Mouse (Mus musculus) limb, embryonic 14.5 days (tissue): Measurements from ENCODE around the gene 9530053A07Rik. TPM values are rescaled to one million over a fixed set of nuclear protein-coding genes. Genes with fewer than 3 reads are reported as not detected.

Experiments used
- ATAC-seq: fragments of 200-750 bp; cut with Nextera tagmentation; 2 replicates; pipeline ENCODE4 v1.8.0; 2017; ENCODE audit warnings: low read depth, moderate number of reproducible peaks, moderate TSS enrichment; ENCODE audit not compliant: low FRiP score
- DNase-seq: peaks from one replicate; pipeline ENCODE4 v3.0.0-alpha.2; 2015; ENCODE audit warnings: low spot score
- H3K27ac ChIP-seq: fragments of 300-500 bp; sonication (generic); replicated peaks from 2 replicates; pipeline ENCODE4 v1.5.1; 2014; ENCODE audit warnings: low read depth, mild to moderate bottlenecking, low read length, moderate library complexity, mixed read lengths
- H3K27me3 ChIP-seq: fragments of 300-500 bp; sonication (generic); 2 replicates; pipeline ENCODE4 v1.6.1; 2014; ENCODE audit warnings: low read length, mixed read lengths; ENCODE audit not compliant: control insufficient read depth, insufficient read depth
- H3K36me3 ChIP-seq: fragments of 300-500 bp; sonication (generic); 2 replicates; pipeline ENCODE4 v1.6.1; 2014; ENCODE audit warnings: mild to moderate bottlenecking, low read length, moderate library complexity, mixed read lengths; ENCODE audit not compliant: control insufficient read depth, insufficient read depth
- H3K4me1 ChIP-seq: fragments of 300-500 bp; sonication (generic); 2 replicates; pipeline ENCODE4 v1.6.1; 2014; ENCODE audit warnings: antibody characterized with exemption, low read length, mixed read lengths; ENCODE audit not compliant: control insufficient read depth, insufficient read depth
- H3K4me2 ChIP-seq: fragments of 300-500 bp; sonication (generic); replicated peaks from 2 replicates; pipeline ENCODE4 v1.6.1; 2014; ENCODE audit warnings: low read depth, mild to moderate bottlenecking, low read length, moderate library complexity; ENCODE audit not compliant: severe bottlenecking
- H3K4me3 ChIP-seq: fragments of 300-500 bp; sonication (generic); replicated peaks from 2 replicates; pipeline ENCODE4 v1.5.1; 2014; ENCODE audit warnings: low read length
- H3K9ac ChIP-seq: fragments of 300-500 bp; sonication (generic); 2 replicates; pipeline ENCODE4 v1.6.1; 2014; ENCODE audit warnings: mild to moderate bottlenecking, low read depth, low read length, moderate library complexity; ENCODE audit not compliant: severe bottlenecking
- H3K9me3 ChIP-seq: fragments of 300-500 bp; sonication (generic); 2 replicates; pipeline ENCODE4 v1.6.1; 2016; ENCODE audit warnings: low read length; ENCODE audit not compliant: control insufficient read depth
- POLR2A ChIP-seq: fragments of 200-500 bp; IDR thresholded peaks from 2 replicates; pipeline ENCODE4 v1.8.0; 2012; ENCODE audit warnings: inconsistent platforms, mild to moderate bottlenecking, moderate library complexity, borderline replicate concordance; ENCODE audit not compliant: insufficient read depth, insufficient read length; ENCODE audit errors: extremely low read depth
- WGBS: fragments of 180-500 bp; shearing (Covaris S2); extraction: QIAGEN DNeasy Blood & Tissue Kit; methylation state at CpG from one replicate; pipeline ENCODE4 v1.1.7; 2014; 5-methylcytosine and 5-hydroxymethylcytosine counted together
- polyA plus RNA-seq, 2 experiments: library from polyadenylated mRNA; depleted of rRNA in 1 of 2; stranded (reverse) in 1 of 2; unstranded in 1 of 2; fragments of >200 nt; fragmentation: Nextera tagmentation in 1 of 2; extraction: Ambion mirVana in 1 of 2; gene quantifications; 2 replicates each; pipeline versions ENCODE4 v1.2.1 to v1.2.3; 2012 to 2014

The 9530053A07Rik gene
- polyA plus RNA-seq (2012; rRNA removed): not detected in 2 replicates
- not detected in 2 replicates for polyA plus RNA-seq (2014; fragmentation: Nextera tagmentation; extraction: Ambion mirVana)

DNA sequence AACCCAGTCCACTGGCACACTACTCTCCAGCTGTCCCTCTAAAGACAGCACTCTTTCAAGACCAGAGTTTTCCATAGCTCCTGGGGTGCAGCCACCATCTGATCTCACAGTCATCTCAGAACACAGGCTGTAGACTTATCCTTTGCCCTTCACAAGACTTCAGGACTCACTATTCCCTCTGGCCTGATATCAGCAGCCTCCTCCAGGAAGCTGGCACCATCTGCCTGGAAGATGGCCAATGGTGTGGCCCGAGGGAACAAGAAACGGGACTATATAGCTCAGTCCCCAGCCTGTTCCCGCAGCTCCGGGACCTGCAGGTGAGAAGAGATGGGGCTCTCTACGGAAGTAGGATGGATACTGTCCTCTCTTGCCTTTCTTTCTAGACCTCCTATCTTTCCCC lies at the start of gene 9530053A07Rik:
9530053A07Rik (plus strand) TSS at position 301 of the 400 bp plus-strand sequence.
- DNase-seq (no peak), ATAC-seq (no peak)
- no peak within 1 kb of the TSS for H3K9ac ChIP-seq
- no peak within 1 kb of the TSS for H3K4me3 ChIP-seq
- no peaks in the 10 kb centered on the region for H3K9me3 ChIP-seq
- TF ChIP-seq POLR2A: no peak
- WGBS: 73% methylated on average over 5 of the region's 5 CpGs
- H3K4me1 ChIP-seq: no peaks in the 10 kb centered on the region
- no peaks in the 10 kb centered on the region for H3K36me3 ChIP-seq
- no peak within 1 kb of the TSS for H3K4me2 ChIP-seq
- no peak within 1 kb of the TSS for H3K27ac ChIP-seq
- H3K27me3 ChIP-seq: no peaks in the 10 kb centered on the region

- TF ChIP-seq POLR2A: no peak
- H3K9me3 ChIP-seq: no peaks in the 10 kb centered on the region
- H3K36me3 ChIP-seq: no peaks in the 10 kb centered on the region
- H3K9ac ChIP-seq: no peak overlapping the region
- 39% methylated on average over 7 of the region's 7 CpGs for WGBS
- H3K4me3 ChIP-seq: no peak overlapping the region
- no peaks in the 10 kb centered on the region for H3K4me1 ChIP-seq
- DNase-seq: peak; percentile 54
- H3K27me3 ChIP-seq: no peaks in the 10 kb centered on the region
- no peak overlapping the region for H3K27ac ChIP-seq
- H3K4me2 ChIP-seq: no peak overlapping the region
- no peak for ATAC-seq
These were observed 45.1 kb upstream of the 9530053A07Rik start for GRCm38 (mm10) chr7:28084215-28084614.

DNA sequence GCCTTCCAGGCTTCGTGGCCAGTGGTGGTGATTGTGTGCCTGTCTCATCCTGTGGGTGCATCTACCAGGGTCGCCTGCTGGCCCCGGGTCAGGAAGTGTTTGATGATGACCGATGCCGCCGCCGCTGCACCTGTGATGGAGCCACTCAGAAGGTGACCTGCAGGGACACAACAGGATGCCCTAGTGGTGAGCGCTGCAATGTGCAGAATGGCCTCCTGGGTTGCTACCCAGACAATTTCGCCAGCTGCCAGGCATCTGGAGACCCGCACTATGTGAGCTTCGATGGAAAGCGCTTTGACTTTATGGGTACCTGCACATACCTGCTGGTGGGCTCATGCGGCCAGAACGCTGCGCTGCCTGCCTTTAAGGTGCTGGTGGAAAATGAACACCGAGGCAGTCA lies 43.0 kb upstream of the 9530053A07Rik start:
- H3K36me3 ChIP-seq: no peaks in the 10 kb centered on the region
- 80% methylated on average over 16 of the region's 16 CpGs for WGBS

DNA sequence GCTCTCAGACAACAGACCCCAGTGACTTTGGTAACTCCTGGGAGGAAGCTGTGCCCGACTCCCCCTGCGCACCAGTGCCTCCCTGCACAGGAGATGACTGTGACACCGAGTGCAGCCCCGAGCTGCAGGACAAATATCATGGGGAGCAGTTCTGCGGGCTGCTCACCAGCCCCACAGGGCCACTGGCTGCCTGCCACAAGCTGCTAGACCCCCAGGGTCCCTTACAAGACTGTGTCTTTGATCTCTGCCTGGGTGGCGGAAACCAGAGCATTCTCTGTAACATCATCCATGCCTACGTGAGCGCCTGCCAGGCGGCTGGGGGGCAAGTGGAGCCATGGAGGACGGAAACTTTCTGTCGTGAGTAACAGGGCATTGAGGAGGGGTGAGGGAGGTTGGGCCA lies 35.7 kb upstream of the 9530053A07Rik start:
- Histone ChIP-seq H3K4me2 (no peak overlapping the region), H3K27ac (no peak overlapping the region), H3K27me3 (no peaks in the 10 kb centered on the region), H3K9ac (no peak overlapping the region), H3K36me3 (no peaks in the 10 kb centered on the region), H3K4me1 (no peaks in the 10 kb centered on the region), H3K4me3 (no peak overlapping the region), H3K9me3 (no peaks in the 10 kb centered on the region)
- no peak for TF ChIP-seq POLR2A
- ATAC-seq: no peak
- 31% methylated on average over 11 of the region's 11 CpGs for WGBS
- DNase-seq: no peak

More for the DNA sequence above, 43.0 kb upstream of the 9530053A07Rik start:
- no peak for DNase-seq
- Histone ChIP-seq H3K4me1 (no peaks in the 10 kb centered on the region), H3K4me3 (no peak overlapping the region), H3K9me3 (no peaks in the 10 kb centered on the region), H3K27me3 (no peaks in the 10 kb centered on the region), H3K27ac (no peak overlapping the region), H3K4me2 (no peak overlapping the region), H3K9ac (no peak overlapping the region)
- ATAC-seq: no peak
- TF ChIP-seq POLR2A: no peak

- Histone ChIP-seq H3K9me3 (peaks cover 8% of the 10 kb centered on the region; the same call in 1 of the 2 replicates), H3K36me3 (no peaks in the 10 kb centered on the region), H3K4me2 (no peak overlapping the region), H3K27me3 (no peaks in the 10 kb centered on the region), H3K4me3 (no peak overlapping the region), H3K4me1 (no peaks in the 10 kb centered on the region), H3K9ac (no peak overlapping the region), H3K27ac (no peak overlapping the region)
- no peak for TF ChIP-seq POLR2A
- WGBS: 92% methylated on average over 16 of the region's 16 CpGs
- no peak for ATAC-seq
- DNase-seq: no peak
These were observed 30.2 kb upstream of the 9530053A07Rik start for GRCm38 (mm10) chr7:28099101-28099500.
